Mouse (Mus musculus) monocyte, adult 2 months (primary cell): ENCODE results near the gene D430041D05Rik.
A peak's percentile ranks its signal among the peaks of the same experiment; 100 is the strongest.
"Not testable (repeated sequence)": the region's sequence is repeated elsewhere in the genome, so short reads cannot be mapped to it uniquely, and the experiment has no call there.

Experiments used
- DNase-seq, 2 experiments: peaks; one replicate each; pipeline ENCODE4 v3.0.0; 2022; ENCODE audit warnings: low spot score in 2 of 2, low read depth in 1 of 2

D430041D05Rik gene

GRCm38 (mm10) chr2:104122505-104123378, 288.1 kb downstream of the D430041D05Rik start, which contains the start of gene A930018P22Rik:
A930018P22Rik (plus strand) TSS chr2:104122769.
- DNase-seq: peak; percentile 50 to 64

DNA sequence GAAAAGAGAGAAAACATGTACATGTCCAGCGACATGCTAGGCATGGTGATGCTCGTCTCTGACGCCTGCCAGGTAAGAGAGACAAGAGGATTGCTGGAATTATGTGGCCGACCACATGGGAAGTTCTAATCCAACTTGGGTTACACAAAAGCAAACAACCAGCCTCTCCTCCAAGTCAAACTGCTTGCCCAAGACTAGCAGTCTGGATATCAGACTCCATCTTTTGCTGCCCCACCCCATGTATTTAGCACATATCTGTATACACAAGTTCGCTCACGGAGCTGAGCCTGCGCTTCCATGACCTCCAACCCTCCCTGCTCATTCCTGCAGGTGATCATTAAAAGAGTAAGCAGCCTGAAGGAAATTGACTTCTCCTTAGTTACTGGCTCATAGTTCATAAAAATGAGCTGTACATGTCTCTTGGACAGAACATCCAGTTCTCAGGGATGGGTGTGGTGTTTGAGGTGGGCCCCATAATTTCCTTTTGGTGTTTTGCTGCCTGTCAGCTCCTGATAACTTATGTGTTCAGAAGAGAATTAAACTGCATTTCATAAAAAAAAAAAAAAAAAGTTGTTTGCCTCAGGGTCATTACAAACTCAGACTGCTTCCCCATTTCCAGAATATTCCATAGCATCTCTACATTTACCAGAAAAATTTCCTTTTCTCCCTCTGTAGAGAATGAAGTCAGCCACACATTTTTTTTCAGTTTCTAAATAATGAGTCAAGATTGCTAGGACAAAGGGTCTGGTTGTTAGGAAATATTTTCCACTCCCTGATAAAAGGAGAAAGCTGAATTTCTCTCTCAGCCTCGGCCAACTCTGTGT, 288.9 kb downstream of the D430041D05Rik start:
- no peak for DNase-seq

DNA sequence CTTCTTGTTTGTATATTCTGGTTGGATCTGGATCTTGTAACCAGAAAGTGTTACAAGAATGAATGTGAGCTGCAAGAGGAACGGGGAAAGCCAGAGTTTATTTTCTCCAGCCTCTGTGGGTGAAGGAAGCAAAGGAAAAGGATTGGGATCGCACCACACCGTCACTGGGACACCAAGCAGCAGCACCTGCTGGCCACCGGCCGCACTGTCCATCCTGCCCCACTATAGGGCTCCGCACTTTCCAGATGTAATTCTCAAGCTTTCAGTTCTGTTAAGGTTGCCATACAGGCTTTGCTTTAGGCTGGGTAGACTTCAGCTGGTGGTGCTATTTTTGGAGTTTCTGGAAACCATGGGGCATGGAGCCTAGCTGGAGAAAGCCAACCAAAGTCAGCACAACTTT, 290.5 kb downstream of the D430041D05Rik start:
- no peak for DNase-seq

DNA sequence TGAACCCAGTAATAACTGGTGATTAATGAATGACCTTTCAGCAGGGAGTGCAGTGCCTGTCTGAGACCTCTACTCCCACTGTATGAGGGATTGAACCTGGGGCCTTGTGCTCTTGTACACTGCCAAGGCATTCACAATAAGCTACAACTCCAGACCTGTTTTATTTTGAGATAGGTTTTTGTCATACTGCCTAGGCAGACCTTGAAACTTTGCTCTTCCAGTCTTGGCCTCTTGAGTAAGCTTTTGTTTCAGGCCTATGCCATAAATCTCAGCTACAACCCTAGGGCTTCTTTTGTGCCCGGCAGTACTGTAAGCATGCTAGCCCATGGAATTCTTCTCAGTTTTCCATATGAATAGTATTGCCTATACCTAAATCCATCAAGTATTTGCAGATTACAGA, 291.7 kb downstream of the D430041D05Rik start:
- no peak for DNase-seq

DNA sequence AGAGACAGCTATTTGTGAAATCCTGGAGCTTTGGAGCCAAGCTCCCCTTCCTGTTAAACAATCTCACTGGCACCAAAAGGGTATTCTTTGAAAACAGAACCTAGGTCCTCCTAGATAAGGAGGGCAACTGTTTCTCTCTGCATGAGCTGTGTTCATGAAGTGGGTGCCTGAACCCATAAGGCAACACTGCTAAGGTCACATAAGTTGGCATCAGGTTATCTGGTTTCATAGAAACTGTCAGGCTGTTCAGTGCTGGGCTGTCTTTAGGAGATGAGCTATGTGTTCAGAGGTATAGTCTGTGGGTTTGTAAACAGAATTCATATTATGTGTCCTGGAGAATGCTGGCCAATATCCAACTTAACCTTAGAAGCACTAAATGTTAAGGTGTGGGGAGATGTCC, 293.6 kb downstream of the D430041D05Rik start:
- DNase-seq: not testable (repeated sequence)

- DNase-seq: no peak
Observed at GRCm38 (mm10) chr2:104114898-104115297, 295.9 kb downstream of the D430041D05Rik start.

- not testable (repeated sequence) for DNase-seq
Observed at GRCm38 (mm10) chr2:104113563-104113962, 297.2 kb downstream of the D430041D05Rik start.

- DNase-seq: not testable (repeated sequence)
Observed at GRCm38 (mm10) chr2:104111170-104111797, 299.5 kb downstream of the D430041D05Rik start.

- DNase-seq: no peak
Observed at GRCm38 (mm10) chr2:104110031-104110430, 300.8 kb downstream of the D430041D05Rik start.

- no peak for DNase-seq
Observed at GRCm38 (mm10) chr2:104109528-104109927, 301.3 kb downstream of the D430041D05Rik start.

DNA sequence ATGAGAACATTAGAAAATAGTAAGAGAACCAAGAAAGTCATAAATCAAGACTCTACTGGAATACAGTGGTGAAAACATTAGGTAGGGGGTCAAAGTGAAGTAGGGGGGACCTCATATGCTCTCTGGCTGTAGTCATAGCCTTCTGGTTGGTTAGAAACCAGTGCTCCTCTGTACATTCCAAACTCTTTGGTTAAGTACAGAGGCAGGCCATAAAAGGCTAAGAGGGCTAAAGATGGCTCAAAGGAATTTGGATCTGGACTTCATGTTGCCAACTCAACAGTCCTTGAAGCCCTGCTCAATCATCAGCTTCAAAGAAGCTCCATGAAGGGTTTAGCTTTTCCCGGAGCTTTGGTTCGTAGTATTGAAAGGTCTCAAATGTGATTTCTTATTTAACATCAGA, 301.8 kb downstream of the D430041D05Rik start:
- not testable (repeated sequence) for DNase-seq

DNA sequence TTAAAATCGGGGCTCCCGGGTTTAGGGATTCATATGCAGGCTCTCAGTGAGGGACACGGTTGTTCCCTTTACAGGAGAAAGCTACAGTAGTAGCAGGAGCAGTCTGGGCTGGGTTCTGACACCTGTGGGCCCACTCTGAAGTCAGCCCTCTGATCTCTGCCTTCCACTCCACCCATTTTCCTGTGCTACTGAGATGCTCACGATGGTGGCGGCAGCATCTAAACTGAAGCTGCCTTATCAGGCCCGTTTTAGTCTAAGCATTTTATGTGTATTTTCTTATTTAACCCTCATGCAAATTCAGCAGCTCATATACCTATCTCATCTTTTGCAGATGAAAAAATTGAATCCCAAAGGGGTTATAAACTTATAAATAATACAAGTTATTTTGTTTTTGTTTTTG, 306.0 kb downstream of the D430041D05Rik start:
- no peak for DNase-seq

GRCm38 (mm10) chr2:104099946-104100345, 310.9 kb downstream of the D430041D05Rik start:
- DNase-seq: no peak

DNA sequence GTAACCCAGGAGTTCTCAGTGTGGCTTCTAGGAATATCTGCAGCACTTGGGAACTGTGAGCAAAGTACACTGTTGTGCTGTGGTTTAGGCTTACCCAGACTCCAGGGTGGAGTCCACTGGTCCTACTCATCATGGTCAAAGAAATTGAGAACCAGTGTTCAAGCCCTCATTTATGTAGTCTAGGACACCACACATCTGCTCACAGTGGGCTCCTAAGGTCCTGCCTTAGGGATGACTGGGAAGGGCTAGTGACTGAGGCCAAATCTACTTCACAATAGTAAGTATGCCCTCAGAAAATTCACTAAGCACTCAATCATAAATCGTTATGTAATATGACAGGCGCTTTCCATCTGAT, 311.6 kb downstream of the D430041D05Rik start:
- no peak for DNase-seq

GRCm38 (mm10) chr2:104098529-104099230, 312.1 kb downstream of the D430041D05Rik start:
- DNase-seq: no peak

GRCm38 (mm10) chr2:104097396-104097795, 313.4 kb downstream of the D430041D05Rik start:
- DNase-seq: not testable (repeated sequence)

- DNase-seq: not testable (repeated sequence)
Observed at GRCm38 (mm10) chr2:104096796-104097195, 314.0 kb downstream of the D430041D05Rik start.

GRCm38 (mm10) chr2:104096256-104096655, 314.6 kb downstream of the D430041D05Rik start:
- no peak for DNase-seq

GRCm38 (mm10) chr2:104095741-104096213, 315.0 kb downstream of the D430041D05Rik start, which contains the start of gene Cd59a:
Cd59a (plus strand) TSS chr2:104095801.
- DNase-seq: peak in 1 of 2 experiments; percentile 1

DNA sequence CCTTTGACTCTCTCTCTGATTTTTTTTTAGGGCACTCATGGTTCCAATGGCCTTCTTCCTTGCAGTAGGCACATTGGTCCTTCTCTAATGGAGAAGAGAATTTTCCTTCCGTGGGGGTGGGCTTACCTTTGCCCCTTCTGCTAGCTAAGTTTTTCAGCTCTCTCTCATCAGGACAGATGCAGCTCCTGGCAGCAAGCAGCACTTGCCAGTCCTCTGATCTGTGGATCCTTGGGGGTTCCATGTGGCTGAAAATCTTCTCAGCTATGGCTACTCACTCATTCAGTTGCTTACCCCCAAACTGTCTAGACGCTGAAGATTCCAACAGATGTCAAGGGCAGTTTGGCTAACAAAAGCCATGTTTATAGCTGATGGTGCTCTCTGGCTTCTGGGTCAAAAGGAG, 317.5 kb downstream of the D430041D05Rik start:
- DNase-seq: no peak
